Mouse (Mus musculus) thymus, adult 18-20 months (tissue): Measurements from ENCODE around the gene Tex26.

ENCODE experiments used
- DNase-seq, 2 experiments: peaks; one replicate each; pipeline ENCODE4 v3.0.0; 2022; ENCODE audit warnings: mixed read lengths in 2 of 2

Gene Tex26

DNA sequence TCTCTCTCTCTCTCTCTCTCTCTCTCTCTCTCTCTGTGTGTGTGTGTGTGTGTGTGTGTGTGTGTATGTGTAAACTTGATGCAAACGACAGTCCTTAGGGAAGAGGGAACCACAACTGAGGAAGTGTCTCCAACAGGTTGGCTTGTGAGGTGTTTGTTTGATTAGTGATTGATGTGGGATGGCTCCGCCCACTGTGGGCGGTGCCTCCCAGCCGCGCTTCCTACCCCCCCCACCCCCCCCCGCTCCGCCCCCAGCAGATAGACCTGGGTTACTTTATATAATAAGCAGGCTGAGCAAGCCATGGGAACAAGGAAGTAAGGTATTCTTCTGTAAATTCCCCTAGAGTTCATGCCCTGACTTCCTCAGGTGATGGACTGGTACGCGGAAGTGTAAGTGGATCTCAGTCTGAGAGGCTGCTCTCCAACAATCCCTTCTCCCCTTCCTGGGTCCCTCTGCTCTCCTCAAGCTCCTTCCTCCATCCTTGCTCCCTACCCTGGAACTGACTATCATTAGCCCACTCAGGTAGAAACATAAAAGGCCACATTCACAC is 5.2 kb upstream of the Tex26 start:
- no peak for DNase-seq

DNA sequence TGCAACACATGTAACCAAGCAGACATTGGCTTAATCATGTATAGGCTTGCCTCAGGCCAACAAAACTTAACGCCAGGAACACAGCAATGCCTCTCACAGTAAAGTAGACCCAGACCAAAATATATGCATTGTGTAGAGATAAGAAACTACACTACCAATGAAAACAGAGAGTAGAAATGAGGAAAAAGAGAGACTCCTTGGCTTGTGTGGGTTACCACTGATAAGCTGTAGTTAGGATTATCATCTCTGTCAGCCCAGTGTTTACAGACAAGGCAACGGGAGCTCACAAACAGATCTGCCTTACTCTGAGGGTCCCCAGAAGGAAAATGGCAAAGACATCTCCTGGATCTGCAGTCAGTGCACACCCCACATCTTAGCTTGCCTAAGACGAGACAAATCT is 2.9 kb upstream of the Tex26 start:
- DNase-seq, result no peak

DNA sequence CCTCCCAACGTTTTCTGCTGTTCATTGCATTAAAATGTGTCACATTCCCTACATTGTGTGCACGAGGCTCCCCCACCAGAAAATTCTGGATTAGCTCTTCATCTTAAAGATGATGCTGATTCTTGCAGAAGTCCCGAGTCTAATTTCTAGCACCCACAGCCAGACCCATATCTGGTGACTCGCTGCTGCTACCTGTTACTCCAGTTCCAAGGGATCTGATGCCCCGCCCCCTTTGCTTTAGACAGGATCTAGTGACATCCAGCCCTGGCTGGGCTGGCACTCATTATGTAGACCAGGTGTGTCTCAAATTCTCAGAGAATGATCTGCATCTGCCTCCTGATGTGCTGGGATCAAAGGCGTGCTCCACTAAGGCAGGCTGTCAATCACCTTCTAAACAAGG is 2.3 kb upstream of the Tex26 start:
- no peak for DNase-seq

DNA sequence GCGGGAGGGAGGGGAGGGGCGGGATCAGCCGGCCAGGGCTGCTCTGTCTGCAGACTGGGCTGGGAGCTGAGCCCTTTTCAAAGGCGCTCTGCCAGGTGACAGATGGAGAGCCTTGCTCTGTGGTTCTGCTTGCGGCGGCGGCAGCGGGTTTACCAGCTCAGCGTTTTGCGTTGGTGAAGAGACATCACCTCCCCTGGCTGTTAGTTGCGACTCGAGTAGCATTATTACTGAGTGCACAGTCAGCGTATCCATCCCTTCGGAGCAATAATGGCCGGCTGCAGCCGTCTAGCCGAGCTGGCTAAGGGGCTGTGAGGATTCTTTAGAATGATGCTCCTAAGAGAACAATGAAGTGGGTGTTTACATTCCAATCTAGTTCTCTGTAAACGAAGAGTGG is 717 bp downstream of the Tex26 start:
- DNase-seq, result peak; percentile 51 to 67

DNA sequence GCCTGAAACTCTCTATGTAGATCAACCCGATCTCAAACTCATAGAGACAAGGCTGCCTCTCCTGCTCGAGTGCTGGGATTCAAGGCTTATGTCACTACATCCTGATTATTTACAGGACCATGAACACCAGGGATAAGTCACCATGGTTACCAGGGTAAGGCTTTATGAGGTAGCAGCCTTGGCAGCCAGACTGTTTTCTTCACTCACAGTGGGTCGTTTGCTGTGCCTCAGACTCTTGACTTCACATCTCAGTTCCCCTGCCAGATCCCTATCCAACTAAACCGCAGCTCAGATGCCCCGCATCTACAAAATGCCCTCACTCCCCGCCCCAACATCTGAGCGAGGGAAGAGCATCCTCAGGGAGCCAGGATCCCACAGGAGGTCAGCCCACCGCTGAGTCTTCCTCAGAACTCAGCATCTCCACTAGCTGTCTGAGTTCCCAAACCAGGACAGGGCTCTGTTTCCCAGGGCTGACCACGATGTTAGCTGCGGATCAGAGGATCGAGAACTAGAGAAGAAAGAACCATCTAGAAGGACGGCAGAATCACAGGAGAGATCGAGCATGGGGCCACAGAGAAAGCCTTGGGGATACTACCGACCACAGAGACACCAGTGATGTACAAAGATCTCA is 2.3 kb downstream of the Tex26 start:
- DNase-seq, result no peak

DNA sequence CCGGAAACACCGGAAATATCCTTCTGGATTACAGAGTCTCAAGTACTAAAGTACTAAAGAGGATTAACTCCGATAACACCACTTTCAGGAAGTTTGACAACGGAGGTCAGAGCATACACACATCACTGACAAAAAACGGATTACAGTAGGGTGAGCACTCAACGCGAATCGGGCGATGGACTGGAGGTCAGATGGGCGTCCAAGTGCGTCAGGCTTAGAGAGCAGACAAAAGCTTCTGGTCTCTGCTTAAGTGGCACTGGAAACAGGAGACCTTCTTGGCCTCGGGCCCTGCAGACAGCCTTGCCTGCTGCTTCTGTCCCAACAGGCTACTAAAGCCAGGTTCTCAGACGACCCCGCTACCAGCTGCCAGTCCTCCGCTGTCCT is 2.8 kb downstream of the Tex26 start:
- no peak for DNase-seq

DNA sequence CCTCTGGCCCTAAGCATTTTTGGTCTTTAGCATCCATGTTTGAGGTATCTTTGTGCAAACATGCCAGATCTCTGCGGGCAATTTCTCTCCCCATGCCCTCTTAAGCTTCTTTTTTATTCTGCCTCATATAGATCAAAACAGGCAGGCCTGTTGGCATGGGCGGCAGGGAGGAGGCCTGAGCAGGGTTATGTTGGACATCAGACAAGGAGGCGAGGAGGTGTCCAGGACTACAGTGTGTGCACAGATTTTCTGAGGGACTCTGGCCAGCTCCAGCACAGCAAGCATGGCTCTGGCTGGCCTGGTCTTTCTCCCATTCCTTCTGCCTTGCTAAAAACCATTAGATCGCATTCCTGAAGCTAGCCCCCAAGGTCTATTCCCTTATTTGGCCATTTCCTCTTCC is 5.0 kb downstream of the Tex26 start:
- no peak for DNase-seq

DNA sequence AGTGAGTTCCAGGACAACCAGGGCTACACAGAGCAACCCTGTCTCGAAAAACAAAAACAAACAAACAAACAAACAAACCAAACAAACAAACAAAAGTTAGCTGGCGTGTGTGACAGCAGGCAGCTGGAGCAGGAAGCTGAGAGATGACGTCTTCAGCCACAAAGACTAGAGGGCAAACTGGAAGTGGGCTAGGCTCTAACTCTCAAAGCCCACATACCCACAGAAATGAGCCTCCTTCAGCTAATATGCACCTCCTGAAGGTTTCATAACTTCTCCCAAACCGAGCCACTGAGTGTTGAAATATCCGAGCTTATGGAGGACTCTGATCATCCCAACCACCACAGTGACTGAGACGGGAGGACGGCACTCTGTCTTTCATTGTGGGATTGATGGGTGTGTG is 7.0 kb downstream of the Tex26 start:
- no peak for DNase-seq

DNA sequence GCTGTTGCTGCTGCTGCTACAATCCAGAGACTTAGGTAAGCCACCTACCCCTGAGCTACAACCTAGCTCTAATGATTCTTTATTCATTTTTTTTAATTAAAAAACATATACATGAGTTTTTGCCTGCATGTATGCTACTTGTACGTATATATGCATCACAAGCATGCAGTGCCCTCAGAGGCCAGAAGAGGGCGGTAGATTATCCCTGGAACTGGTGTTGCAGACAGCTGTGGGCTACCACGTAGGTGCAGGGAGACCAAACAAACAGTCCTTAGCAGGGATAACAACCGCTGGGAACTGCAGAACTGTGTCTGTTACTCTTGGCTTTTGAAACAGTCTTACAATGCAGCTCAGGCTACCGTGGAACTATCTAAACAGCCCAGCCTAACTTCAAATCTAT is 8.3 kb downstream of the Tex26 start:
- DNase-seq, result no peak

DNA sequence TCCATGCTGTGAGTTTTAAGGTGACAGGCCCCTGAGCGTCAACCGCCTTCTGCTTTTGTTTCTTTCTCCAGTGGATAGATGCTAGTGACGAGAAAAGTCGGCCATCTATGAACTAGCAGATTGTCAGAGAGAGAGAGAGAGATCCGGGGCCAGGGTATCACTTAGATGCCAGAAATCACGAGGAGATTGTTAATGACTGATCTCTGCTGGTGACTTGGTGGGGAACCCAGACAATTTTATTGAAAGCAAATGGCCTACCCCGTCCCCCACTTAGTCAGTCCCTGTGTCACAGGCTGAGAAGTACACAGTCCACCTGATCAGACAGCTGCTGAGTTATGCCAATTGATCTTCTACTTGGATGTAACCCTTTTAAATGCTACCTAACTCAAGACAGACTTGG is 9.9 kb downstream of the Tex26 start:
- no peak for DNase-seq

DNA sequence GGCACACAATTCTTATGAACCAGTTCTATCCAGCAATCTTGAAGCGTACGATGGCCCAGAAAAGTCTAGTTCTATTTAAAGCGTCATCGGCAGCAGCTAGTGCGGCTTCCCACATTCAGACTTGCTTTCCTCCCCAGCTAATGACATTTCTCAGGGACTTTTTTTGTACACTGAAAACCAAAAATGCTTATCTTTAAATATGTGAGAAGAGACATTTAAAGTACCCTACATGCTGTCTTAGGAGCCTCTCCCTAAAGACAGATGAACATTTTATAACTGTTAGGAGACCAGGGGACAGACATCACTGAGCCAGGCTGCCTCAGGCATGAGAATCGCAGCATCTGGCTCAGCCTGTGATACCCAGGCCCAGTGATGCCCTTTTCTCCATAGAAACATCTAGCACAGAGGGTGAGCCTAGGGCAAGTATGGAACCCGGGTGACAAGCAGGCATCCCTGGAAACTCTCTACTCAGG is 11.8 kb downstream of the Tex26 start:
- no peak for DNase-seq

DNA sequence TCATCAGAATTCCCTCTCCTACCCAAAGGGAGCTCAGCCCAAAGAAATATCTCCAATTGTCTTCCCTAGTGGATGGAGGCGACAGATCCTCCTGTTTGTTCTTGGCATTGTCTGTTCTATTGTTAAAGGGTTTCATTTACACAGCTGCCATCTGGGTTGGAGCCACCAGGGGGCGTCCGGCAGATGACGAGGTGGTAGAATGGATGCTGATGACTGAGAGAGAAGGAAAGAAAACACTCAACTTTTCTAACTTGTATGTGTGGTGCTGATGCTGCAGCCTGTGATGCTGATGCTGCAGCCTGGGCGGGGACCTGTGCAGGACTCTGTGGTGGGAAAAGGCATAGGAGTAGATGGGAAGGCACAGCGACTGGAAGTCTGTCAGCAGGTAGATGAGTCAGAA is 14.8 kb downstream of the Tex26 start:
- peak; percentile 43 to 55 for DNase-seq

DNA sequence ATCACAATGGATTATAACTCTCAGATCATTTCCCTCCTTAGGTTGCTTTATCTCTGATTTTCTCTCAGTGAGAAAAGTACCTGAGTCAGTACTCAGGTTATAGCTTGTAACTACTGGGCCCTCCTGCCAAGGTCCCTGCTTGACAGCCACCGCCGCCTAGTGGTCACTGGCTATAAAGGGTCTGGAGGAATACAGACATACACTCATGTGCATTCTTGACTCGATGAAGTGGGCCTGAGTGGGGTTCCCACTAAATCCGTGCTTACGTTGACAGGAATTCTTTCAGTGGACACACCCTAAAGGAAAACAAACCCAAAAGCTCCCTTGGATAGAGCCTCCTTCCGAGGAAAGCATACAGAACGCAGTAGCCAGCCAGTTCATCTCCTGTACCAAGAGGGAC is 17.1 kb downstream of the Tex26 start:
- DNase-seq, result no peak

DNA sequence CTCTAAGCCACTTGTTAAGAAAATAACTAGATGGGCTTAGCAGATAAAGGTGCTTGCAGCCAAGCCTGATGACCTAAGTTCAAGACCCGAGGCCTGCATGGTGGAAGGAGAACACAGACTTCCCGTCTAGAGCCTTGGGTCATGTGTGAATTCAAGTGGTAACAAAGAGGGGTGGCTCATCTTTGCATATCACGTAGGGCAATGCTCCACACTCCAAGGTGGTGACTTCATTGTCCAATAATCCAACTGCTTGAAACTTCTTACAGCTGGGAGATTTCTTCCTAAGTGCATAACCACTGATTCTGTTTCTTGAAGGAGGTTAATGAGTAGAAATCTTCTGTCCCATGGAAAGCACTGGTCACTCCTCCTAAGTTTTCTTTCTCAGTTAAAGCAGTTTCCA is 22.6 kb downstream of the Tex26 start:
- no peak for DNase-seq

DNA sequence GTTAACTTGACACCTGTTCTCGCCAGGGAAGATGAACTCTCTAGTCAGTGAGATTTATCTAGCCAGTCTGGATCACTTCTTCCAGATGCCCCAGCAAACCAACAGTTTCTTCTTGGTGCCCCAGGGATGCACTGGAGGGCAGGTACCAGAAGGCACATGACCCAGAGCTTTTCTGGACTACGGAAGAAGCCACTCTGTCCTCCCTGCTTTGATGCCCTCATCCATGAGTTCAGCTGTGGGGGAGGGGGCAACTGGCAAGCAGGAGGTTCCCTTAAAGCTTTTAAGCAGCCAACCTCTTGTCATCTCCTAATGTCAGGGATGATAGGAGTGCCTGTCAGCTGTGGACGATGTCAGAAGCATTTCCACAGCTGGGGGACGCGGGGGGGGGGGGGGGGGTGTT is 25.8 kb downstream of the Tex26 start:
- no peak for DNase-seq

DNA sequence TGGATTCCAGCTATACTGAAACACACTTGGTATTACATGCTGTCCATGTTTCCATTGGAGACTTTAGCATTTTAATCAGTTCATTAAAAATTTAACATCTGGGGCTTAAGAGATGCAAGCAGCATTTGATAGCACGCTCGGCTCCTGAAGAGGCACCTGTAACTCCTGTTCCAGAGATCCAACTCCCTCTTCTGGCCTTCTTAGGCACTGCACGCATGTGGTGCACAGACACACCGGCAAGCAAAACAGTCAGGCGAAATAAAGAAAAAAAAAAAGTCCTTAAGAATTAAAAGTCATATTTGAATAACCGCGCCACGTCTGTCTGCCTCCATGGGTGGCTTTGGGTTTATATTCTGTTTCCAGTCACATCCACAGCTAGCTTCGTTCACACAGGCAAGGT is 34.7 kb downstream of the Tex26 start:
- no peak for DNase-seq

DNA sequence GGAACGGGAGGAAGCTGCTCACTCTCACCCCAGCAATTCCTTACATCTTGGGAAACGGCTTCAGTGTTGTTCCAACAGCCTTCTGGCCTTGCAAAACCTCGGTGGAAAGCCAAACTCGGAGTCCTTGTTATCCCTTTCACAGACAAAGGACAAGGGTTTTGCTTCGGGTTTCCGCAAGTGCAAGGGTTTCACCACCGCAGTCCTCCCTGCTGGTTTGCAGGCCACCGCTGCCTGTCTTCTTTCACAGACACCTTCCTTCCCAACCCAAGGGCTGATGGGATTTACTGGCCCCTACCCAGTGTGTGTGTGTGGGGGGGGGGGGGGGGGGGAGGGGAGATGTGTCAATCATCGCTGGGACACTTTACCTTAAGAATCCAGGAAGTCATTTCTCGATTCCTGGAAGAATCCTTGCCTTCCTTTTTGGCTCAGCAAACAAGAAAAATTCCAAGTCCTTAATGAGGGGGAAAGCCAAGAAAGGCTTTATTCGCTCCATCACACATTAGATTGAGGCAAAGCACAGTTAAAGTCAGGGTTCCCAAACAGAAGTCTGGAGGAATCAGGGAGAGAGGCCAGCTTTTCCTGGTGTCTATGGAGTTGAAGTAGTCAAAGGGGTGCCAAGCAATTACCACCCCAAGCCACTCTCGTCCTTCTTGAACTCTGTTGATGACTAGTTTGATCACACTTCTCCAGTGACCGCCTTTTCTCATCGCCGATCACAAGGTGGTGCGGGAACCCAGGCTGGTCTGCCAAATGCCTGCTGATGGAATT is 35.4 kb downstream of the Tex26 start:
- no peak for DNase-seq

DNA sequence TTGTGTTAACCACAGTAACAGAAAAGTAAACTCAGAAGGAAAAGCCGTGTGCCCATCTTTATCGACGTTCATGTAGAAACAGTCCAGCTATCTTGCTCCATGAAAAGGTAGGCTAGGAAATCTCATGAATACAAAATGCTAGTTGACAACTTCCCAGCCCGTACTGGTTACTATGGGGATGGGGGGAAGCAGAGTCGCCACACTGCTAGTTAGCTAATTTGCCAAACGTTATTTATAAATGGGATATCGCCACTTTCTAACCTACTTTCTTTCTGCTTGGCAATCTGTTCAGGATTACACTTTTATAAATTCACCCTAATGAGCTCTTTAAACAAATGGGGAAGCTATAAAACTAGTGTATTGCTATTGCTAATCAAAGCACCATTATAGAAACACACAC is 42.5 kb downstream of the Tex26 start:
- no peak for DNase-seq

DNA sequence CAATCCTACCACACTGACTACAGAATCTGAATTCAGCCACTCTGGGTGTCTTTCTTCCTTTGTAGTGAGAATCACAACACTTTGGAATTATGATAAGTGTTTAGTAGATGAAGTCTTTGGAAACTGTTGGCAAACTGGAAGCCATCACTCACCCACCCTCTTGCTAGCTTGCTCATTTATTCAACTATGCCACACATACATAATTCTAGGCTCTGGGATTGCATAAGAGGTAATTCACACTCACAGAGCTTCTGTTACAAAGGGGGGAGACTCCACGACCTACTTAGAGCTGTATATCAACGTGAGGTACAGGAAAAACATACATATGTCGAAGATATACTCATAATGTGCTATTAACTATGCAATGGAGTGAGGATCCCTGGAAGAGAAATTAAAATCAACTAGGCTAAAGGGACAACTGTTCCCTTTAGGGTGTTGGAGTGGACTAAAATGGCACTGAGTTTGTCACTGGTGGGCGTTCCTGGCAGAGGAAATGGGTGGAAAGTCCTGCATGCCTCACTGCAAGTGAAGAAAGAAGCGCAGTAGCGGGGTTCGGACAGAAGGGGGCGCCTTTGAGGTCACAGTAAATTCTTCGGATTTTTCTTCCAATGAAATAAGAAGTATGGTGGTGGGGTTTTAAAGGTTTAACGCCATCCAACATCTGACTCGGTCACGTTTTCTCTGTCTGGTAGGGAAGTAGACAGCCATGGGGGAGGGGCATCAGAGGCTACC is 44.0 kb downstream of the Tex26 start:
- no peak for DNase-seq

DNA sequence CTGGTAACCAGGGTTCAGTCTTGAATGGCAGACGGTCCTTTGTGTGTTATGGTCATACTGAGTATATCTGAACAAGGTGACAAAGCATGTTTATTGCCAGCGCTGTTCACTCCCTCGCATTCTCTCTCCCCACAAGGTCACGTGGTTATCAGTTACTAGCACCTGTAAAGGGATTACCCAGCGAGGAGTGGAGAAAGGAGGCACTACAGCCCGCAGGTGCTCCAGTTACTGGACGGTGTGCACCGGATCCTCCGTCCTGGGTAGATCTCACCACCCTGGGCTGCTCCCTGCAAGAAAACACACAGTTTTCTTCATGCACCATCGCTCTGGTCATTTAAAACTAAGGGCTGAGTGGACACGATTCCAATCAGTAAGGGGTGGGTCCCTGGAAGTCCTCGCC is 44.8 kb downstream of the Tex26 start:
- DNase-seq, result no peak

DNA sequence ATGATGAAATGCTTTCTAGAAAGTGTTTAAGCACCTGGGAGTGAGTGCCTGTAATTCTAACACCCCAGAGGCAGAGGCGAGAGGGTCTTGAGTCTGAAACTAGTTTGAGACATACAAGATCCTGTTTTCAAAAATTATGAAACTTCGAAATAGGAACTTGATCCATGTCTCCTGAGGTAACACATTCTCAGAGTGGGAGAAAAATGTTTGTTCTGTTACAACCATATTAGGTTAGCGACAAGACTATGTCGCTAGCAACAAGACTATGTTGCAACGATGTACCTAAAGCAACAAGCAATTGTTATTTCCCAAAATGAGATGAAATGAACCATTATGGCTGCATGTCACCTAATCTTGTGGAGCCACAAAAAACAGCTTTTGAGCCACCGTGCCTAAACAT is 46.0 kb downstream of the Tex26 start:
- no peak for DNase-seq

DNA sequence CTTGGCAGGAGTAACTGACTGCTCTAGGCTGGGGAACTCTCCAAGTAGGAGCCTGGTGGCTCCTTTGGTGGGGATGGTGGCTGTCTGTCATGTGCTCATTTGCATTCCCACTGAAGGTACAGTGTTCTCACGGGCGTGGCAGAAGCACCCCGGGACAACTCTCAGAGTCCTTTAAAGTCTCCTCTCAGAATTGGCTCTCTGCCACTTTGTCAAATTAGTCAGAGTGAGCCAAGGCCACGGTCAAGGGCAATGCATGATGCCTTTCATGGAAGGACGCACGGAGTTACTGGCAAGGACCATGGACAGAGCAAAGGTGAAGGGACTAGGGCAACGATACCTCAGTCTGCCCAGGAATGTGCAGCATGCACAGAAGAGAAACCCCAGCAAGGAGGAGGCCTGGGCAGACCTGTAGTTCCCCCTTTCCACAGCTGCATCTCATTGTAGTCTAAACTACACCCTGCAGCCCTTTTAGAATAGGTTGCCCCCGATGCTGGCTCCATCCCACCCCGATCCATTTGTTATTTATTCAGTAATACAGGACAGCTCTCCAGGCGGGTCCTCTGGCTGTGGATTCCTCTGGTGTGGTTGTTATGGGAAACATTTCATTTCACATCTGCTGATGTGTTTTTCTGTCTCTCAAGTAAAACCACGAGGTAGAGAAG is 49.0 kb downstream of the Tex26 start:
- DNase-seq, result no peak

DNA sequence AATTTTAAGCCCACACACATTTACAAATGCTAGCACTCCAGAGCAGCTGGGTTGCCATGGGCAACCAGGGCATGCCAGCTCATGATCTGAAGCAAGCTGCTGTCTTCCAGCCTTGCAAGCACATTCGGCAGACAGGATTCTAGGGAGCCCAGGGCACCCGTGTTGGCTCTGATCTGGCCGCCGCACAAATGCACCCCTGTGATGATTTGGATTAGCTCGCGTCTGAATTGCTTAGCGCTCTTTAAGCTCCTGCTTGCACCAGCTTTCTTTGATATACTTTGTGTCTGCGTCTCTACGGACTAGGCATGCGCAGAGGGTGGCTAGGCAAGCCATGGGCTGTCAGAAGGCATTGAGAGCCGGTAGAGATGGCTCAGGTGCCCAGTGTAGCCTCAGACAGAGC is 49.7 kb downstream of the Tex26 start:
- DNase-seq, result no peak
